Mouse (Mus musculus): ENCODE results near the gene Cyb561a3. TPM values are rescaled to one million over a fixed set of nuclear protein-coding genes. Genes with fewer than 3 reads are reported as not detected.

The Cyb561a3 gene
- total and polyA plus RNA-seq, 3 experiments, result 7.6 to 14.3 TPM; not detected in 1

DNA sequence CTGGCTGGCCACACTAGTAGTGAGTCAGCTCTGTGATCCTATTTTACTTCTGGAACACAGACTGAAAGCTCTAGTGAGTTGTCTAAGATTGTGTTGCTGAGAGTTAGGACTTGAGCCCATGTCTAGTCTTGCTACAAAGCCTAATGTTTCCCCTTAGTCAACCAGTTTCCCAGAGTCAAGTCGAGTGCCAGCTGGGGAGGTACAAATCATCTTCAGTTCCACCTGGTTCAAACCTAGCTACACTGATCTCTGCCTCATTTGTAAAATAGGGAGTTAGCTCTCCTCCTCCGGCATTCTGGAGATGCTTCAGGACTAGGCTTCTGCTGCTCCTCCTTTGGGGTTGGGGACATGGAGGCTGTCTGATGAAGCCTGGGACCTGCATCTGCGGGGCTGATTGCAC, 27.6 kb downstream of the Cyb561a3 start:
- Histone ChIP-seq H3K36me3 (ENCODE audit: control insufficient read depth in 1 of 2, insufficient read depth in 2 of 2, low read length in 2 of 2) (peaks cover 17 to 22% of the 10 kb centered on the region in 2 experiments), H3K9me3 (replicated peaks; ENCODE audit: insufficient read depth, low read length) (no peaks in the 10 kb centered on the region), H3K9ac (ENCODE audit: control insufficient read depth, low read depth, low read length, poor library complexity, severe bottlenecking) (peak overlapping the region; percentile 85), H3K4me1 (ENCODE audit: control insufficient read depth in 1 of 2, insufficient read depth in 2 of 2, low read length in 2 of 2) (peaks cover 8 to 19% of the 10 kb centered on the region in 2 experiments), H3K4me3 (ENCODE audit: control insufficient read depth in 1 of 2, insufficient read depth in 1 of 2, low read depth in 2 of 2, low read length in 2 of 2) (peak overlapping the region; percentile 70), H3K79me2 (ENCODE audit: control insufficient read depth, insufficient read depth, low read length, poor library complexity) (peaks cover 33% of the 10 kb centered on the region), H3K27me3 (ENCODE audit: control insufficient read depth in 1 of 2, insufficient read depth in 2 of 2, low read length in 2 of 2) (no peaks in the 10 kb centered on the region), H3K27ac (ENCODE audit: control insufficient read depth, low read depth, low read length) (peak overlapping the region; percentile 84)
- peak; percentile 62 for DNase-seq (ENCODE audit: low read depth, low spot score)
- TF ChIP-seq MEF2A (IDR thresholded peaks at IDR 0.05; ENCODE audit: extremely low read depth, insufficient replicate concordance, low read depth, low read length, poor library complexity, severe bottlenecking), result no peak
- peak; percentile 9; the same call in 1 of the 2 replicates for TF ChIP-seq SIN3A (IDR thresholded peaks at IDR 0.05; ENCODE audit: low read length)
- TF ChIP-seq CHD1 (IDR thresholded peaks at IDR 0.05; ENCODE audit: low read depth, low read length), result 0 out of 2 replicates have a peak, but pooled peaks have one; percentile 78
- TF ChIP-seq MXI1 (IDR thresholded peaks at IDR 0.05; ENCODE audit: low read depth, low read length), result 0 out of 2 replicates have a peak, but pooled peaks have one; percentile 16

DNA sequence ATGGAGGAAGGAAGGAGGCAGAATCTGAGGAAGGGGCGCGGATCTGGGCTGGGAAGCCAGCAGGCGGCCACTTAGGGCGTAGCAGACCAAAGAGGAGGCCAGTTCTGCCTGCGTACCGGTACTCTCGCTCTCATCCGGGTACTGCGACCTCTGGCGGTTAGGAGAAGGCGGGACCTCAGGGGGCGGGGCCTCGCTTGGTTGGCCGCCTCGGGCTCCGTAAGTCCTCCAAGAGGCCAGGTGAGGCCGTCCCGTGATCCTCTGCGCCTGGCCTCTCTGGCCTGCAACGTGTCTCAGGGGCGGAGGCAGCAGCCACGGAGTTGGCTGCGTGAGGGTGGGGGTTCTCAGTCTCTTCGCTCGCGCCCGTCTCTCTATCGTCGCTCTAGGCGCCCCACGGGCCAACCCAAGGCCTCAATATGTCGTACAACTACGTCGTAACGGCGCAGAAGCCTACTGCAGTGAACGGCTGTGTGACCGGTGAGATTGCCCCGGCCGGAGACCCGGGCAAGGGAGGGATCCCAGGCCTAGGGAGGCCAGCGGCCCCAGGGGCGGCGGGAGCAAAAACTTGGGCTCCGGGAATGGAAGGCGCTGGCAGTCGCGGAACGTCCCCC, 28.4 kb downstream of the Cyb561a3 start, which contains the start of the genes Ddb1 and Tkfc:
TSS of gene Ddb1 (plus strand) at position 35 of the 608 bp plus-strand sequence.
TSS of gene Tkfc (minus strand) at position 362 of the 608 bp plus-strand sequence.
- DNase-seq (ENCODE audit: low read depth, low spot score), result peak; percentile 99
- Histone ChIP-seq H3K27ac (ENCODE audit: control insufficient read depth, low read depth, low read length) (peak within 1 kb of the TSS; percentile 84), H3K9ac (ENCODE audit: control insufficient read depth, low read depth, low read length, poor library complexity, severe bottlenecking) (peak within 1 kb of the TSS; percentile 97), H3K9me3 (replicated peaks; ENCODE audit: insufficient read depth, low read length) (no peaks in the 10 kb centered on the region), H3K36me3 (ENCODE audit: control insufficient read depth in 1 of 2, insufficient read depth in 2 of 2, low read length in 2 of 2) (peaks cover 22 to 23% of the 10 kb centered on the region in 2 experiments), H3K79me2 (ENCODE audit: control insufficient read depth, insufficient read depth, low read length, poor library complexity) (peaks cover 33% of the 10 kb centered on the region), H3K27me3 (ENCODE audit: control insufficient read depth in 1 of 2, insufficient read depth in 2 of 2, low read length in 2 of 2) (no peaks in the 10 kb centered on the region), H3K4me1 (ENCODE audit: control insufficient read depth in 1 of 2, insufficient read depth in 2 of 2, low read length in 2 of 2) (peaks cover 8 to 19% of the 10 kb centered on the region in 2 experiments), H3K4me3 (ENCODE audit: control insufficient read depth in 1 of 2, insufficient read depth in 1 of 2, low read depth in 2 of 2, low read length in 2 of 2) (peak within 1 kb of the TSS; percentile 72 to 94)
- peak; percentile 92 for TF ChIP-seq NELFE (IDR thresholded peaks at IDR 0.05; ENCODE audit: low read depth, low read length)
- TF ChIP-seq ETS1 (IDR thresholded peaks at IDR 0.05; ENCODE audit: low read depth, low read length), result peak; percentile 13; the same call in 1 of the 2 replicates
- peak; percentile 80 for TF ChIP-seq USF1 (IDR thresholded peaks at IDR 0.05; ENCODE audit: low read depth, low read length)
- TF ChIP-seq GATA1 (IDR thresholded peaks at IDR 0.05; ENCODE audit: low read depth, low read length), result no peak
- TF ChIP-seq E2F4 (IDR thresholded peaks at IDR 0.05; ENCODE audit: borderline replicate concordance, low read depth, low read length), result no peak
- TF ChIP-seq MYC (IDR thresholded peaks at IDR 0.05; ENCODE audit: low read depth, low read length), result peak; percentile 72
- peak; percentile 92 for TF ChIP-seq TBP (IDR thresholded peaks at IDR 0.05; ENCODE audit: low read depth, low read length)
- TF ChIP-seq ZMIZ1 (IDR thresholded peaks at IDR 0.05; ENCODE audit: low read depth, low read length), result peak; percentile 89
- no peak for TF ChIP-seq SMC3 (IDR thresholded peaks at IDR 0.05; ENCODE audit: low read depth, low read length)
- peak; percentile 77 for TF ChIP-seq TCF12 (IDR thresholded peaks at IDR 0.05; ENCODE audit: low read depth, low read length)
- TF ChIP-seq MAX (IDR thresholded peaks at IDR 0.05; ENCODE audit: low read length), result peak; percentile 83
- TF ChIP-seq CTCF (IDR thresholded peaks at IDR 0.05 in 2 of 3, conservative IDR thresholded peaks at IDR 0.05 in 1 of 3; ENCODE audit: control insufficient read depth in 1 of 3, insufficient read depth in 1 of 3, low read depth in 2 of 3, low read length in 3 of 3, poor library complexity in 1 of 3, severe bottlenecking in 1 of 3), result peak; percentile 6 to 45 (median 44); a peak in 5 of 6 replicates
- TF ChIP-seq CHD2 (IDR thresholded peaks at IDR 0.05; ENCODE audit: low read length), result no peak
- TF ChIP-seq POLR2AphosphoS5 (IDR thresholded peaks at IDR 0.05; ENCODE audit: borderline replicate concordance, low read depth, low read length), result no peak
- TF ChIP-seq RCOR1 (IDR thresholded peaks at IDR 0.05; ENCODE audit: low read depth, low read length), result no peak
- TF ChIP-seq TAL1 (IDR thresholded peaks at IDR 0.05; ENCODE audit: low read length), result no peak
- no peak for TF ChIP-seq GABPA (IDR thresholded peaks at IDR 0.05; ENCODE audit: low read depth, low read length)
- peak; percentile 89 for TF ChIP-seq POLR2AphosphoS2 (IDR thresholded peaks at IDR 0.05; ENCODE audit: low read length)
- no peak; the same call in 1 of the 2 replicates for TF ChIP-seq NRF1 (IDR thresholded peaks at IDR 0.05; ENCODE audit: insufficient read depth, low read depth, low read length, poor library complexity, severe bottlenecking)
- TF ChIP-seq CHD1 (IDR thresholded peaks at IDR 0.05; ENCODE audit: low read depth, low read length), result no peak
- TF ChIP-seq KAT2A (conservative IDR thresholded peaks at IDR 0.05; ENCODE audit: low read depth, low read length), result peak; percentile 83
- TF ChIP-seq MEF2A (IDR thresholded peaks at IDR 0.05; ENCODE audit: extremely low read depth, insufficient replicate concordance, low read depth, low read length, poor library complexity, severe bottlenecking), result 0 out of 2 replicates have a peak, but pooled peaks have one; percentile 24
- no peak for TF ChIP-seq RAD21 (IDR thresholded peaks at IDR 0.05; ENCODE audit: low read depth, low read length)
- peak; percentile 98 for TF ChIP-seq SIN3A (IDR thresholded peaks at IDR 0.05; ENCODE audit: low read length)
- TF ChIP-seq UBTF (IDR thresholded peaks at IDR 0.05; ENCODE audit: borderline replicate concordance, insufficient read depth, low read depth, low read length), result peak; percentile 70; the same call in 1 of the 2 replicates
- peak; percentile 96 to 97 for TF ChIP-seq POLR2A (IDR thresholded peaks at IDR 0.05; ENCODE audit: control insufficient read depth in 1 of 2, insufficient read depth in 1 of 2, low read depth in 1 of 2, low read length in 2 of 2, poor library complexity in 1 of 2)
- peak; percentile 92 for TF ChIP-seq MXI1 (IDR thresholded peaks at IDR 0.05; ENCODE audit: low read depth, low read length)
- TF ChIP-seq MAFK (IDR thresholded peaks at IDR 0.05; ENCODE audit: borderline replicate concordance, low read depth, low read length), result no peak
- TF ChIP-seq BHLHE40 (IDR thresholded peaks at IDR 0.05; ENCODE audit: borderline replicate concordance, low read depth, low read length), result no peak

Measured in MEL (cell line).